Mouse (Mus musculus) thymus, postnatal 25 days (tissue): ENCODE results near the gene Pnp2.
"Not testable (repeated sequence)": the region's sequence is repeated elsewhere in the genome, so short reads cannot be mapped to it uniquely, and the experiment has no call there.

Experiments used
- DNase-seq: peaks from one replicate; pipeline ENCODE4 v3.0.0; 2022

The Pnp2 gene

DNA sequence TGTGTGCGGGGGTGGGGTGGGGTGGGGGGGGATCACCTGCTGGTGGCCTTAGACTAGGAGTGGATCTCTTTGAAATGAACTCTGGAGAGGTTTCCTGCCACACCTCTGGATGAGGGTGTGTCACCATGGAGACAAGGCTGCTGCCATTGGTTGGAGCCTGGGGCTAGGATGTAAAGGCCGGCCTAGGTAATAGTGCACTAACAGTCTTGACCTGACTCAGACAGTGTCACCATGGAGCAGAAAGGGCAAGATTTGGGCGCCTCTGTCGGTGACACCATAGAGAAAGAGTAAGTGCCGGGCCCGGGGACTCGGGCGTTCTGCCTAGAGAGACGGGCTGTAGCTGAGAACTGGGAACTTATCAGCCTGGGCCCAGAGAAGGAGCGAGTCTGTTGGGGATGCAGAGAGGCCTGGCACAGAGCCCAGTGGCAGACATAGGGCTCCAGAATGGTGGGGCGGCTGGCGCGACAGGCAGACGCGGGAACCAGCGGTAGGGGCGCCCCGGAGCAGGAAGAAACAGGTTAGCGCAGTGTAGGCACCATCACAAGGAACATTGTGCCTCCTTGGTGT lies at the start of gene Pnp2:
Gene Pnp2, plus strand, starts transcription at position 51 of the 567 bp plus-strand sequence.
- DNase-seq, result peak; percentile 73

DNA sequence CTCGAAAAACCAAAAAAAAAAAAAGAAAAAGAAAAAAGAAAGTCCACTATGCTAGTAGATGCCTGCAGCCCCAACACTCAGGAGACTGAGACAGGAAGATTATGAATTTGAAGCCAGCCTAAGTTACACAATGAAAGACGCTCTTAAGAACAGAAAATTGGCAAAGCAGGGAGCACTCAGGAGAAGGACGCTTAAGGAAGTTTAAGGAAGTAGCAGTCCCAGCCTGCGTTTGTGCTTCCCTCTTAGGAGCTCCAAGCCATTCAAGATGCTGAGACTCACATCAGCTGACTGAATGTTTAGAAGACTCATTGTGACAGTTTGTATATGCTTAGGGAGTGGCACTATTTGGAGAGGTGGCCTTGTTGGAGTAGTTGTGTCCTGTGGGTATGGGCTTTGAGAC lies 47.7 kb upstream of the Pnp2 start:
- DNase-seq, result no peak

DNA sequence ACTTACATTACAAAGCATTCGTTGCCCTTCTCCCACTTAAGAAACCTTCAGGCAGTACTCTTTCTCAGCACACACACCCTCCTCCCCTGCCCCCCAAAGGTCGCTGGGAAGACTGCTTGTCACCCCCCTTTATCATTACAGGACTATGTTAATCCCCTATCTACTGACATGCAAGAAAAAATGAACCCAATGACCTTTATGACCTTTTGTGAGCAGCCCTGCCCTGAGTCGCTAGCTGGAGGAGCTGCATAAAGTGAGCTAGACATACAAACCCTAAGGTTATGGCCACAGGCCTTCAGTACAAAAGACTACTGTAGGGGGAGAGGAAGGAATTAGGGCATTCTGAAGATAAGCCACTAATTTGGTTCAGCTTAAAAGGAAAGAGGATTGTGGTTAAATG lies 44.4 kb upstream of the Pnp2 start:
- DNase-seq, result no peak

DNA sequence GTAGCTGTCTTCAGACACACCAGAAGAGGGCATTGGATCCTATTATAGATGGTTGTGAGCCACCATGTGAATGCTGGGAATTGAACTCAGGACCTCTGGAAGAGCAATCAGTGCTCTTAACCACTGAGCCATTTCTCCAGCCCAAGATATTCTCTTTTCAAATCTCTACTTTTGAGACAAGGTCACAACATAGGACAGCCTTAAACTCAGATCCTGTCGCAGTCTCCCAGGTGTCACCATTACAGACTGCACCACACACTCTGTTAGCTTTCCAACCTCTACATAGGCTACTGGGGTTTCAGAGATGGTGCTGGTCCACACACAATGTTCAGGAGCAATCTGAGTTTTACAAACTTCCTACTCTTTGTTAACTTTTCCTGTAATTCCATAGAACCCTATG lies 32.4 kb upstream of the Pnp2 start:
- not testable (repeated sequence) for DNase-seq

DNA sequence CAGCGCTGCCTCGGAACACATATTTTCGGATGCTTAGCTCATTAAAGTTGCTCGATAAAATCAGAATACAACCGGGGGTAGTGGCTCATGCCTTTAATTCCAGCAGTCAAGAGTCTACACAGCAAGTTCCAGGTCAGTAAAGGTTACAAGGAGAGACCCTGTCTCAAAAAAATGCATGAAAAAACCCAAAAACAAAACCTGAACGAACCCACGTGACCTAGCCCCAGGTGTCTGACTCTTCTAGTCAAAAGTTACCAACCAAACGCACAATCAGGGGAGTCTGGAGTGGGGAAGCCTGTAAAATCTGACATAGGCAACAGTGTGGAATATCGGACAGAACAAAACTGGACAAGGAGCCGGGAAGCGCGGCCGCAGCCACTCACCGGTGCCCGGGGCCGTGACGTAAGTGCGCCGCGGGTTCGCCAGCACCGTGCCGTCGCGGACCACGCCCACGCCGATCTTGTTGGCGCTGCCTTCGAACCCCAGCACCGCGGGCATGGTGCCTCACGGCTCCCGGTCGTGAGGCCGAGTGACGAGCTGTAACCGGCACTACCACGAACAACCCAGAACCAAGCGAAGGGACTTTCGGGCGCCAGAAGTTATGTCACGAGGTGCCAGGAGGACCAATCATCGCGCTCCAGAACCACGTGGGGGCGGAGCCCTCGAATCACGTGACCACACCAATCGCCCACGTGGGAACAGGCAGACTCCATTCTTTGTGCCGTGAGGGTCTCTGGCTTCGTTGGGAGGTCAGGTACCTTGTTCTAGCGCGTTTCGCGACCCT lies 31.3 kb upstream of the Pnp2 start, which contains the start of the genes Osgep and Apex1:
Gene Osgep, minus strand, starts transcription at position 613 of the 784 bp plus-strand sequence.
Gene Apex1, plus strand, starts transcription at position 688 of the 784 bp plus-strand sequence.
- peak; percentile 96 for DNase-seq

DNA sequence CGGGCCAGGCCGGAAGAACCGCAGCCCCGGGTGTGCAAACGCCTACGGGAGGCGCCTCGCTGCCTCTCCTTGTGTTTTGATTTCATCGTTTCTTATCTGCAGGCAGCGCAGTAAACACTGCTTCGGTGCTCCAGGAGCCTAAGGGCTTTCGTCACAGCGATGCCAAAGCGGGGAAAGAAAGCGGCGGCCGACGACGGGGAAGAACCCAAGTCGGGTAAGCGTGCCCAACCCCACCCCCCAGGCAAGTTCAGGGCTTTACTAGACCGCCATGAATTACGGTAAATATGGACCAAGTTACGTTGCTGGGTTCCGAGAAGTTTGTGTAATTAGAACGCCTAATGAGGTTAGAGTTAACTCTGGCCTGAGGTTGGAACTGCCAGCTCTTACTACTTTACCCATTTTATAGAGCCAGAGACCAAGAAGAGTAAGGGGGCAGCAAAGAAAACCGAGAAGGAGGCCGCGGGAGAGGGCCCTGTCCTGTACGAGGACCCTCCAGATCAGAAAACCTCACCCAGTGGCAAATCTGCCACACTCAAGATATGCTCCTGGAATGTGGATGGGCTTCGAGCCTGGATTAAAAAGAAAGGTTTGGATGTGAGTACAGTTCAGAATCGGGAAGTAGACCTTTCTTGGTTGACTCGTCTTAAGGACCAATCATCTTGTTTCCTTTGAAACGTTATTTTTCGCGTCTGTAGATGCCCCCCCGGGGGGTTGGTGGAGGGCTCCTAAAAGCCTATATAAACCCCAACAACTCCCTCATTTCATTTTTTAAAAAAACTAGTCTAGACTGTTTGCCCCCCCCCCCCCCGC lies 30.5 kb upstream of the Pnp2 start:
- DNase-seq, result no peak

DNA sequence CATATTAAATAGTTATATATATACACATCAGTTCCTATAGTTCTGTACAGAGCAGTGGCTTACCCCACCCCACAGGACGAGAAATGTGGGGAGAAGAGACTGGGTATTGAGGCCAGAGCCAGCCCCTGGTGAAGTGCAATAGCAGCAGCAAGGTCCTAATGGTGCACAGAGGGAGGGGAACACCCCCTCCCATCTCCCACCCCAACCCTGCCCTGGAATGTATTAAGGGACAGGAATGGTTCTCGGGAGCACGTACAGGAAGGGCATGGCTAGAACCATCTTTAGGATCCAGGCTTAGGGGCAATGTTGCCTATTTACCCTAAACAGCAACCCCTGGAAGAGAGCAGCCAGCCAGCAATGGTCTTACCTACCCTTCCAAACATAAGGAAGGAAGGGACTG lies 28.4 kb upstream of the Pnp2 start:
- no peak for DNase-seq

DNA sequence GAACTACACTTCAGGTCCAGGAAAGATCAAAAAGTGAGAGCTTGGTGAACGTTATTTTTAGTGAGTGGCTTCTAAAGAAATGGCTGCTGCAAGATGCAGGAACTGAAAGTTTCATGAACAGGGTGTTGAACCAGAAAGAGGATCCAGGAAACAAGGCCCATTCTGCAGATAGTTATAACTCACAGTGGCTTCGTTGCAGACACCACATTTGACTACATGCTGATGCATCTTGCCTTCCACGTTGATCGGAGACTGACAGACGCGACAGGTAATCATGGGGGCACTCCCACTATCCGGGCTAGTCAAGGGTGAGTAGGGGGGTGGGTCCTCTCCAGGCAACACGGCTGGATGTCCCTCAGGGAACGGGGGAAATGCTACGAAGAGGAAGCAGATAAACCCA lies 25.8 kb upstream of the Pnp2 start:
- no peak for DNase-seq

DNA sequence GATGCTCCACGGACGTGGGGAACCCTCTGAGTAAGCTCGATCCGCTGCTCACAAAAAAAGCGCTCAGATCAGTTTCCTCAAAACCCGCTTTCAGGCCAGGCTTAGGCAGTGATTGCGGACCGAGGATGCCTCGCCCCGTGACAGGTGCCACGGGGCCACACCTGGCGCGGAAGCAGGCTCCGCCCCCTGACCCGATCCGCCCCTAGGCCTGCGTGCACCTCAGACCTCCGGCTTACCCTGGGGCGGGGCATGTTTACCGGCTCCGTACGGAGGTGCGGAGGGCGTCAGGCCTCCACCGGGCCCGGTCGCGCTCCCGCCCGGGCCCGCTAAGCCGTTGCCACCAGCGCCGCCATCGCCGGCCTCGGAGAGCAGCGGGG lies 25.4 kb upstream of the Pnp2 start:
- DNase-seq, result no peak

DNA sequence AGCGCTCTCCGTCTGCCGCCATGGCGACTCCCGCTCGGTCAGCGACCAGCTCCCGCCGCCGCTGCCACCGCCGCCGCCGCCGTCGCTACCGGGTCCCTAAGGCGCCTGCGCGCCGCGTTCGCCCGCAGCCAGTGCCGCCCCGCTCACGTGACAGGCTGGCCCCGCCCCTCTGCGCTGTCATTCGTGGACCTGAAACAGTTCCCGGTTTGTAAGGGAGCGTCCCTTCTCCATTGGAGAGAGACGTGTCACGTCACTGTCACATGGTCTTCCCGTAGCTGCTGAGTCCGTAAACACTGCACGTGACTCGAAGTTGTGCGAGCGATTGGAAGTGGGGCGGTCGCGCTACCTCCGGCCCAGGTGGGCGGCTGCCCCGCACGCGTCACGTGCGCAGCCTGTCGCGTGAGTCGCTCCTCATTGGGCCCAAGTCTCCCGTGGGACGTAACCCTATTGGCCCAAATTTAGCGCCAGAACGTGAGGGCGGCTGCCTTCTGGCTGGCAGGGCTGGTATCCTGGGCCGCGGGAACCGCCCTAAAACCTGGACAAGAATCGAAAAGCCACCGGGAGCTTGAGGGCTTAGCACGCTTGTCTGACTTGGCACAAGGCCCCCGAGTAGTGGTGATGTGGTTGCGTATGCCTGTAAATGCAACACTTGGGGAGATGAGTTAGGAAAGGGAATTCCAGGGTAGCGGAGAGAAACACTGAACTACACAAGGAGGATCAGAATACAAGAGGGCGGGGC lies 24.9 kb upstream of the Pnp2 start, which contains the start of the genes Pip4p1 and Pnp:
Gene Pip4p1, minus strand, starts transcription at position 103 of the 739 bp plus-strand sequence.
Gene Pnp, plus strand, starts transcription at position 329 of the 739 bp plus-strand sequence.
- peak; percentile 99 for DNase-seq

DNA sequence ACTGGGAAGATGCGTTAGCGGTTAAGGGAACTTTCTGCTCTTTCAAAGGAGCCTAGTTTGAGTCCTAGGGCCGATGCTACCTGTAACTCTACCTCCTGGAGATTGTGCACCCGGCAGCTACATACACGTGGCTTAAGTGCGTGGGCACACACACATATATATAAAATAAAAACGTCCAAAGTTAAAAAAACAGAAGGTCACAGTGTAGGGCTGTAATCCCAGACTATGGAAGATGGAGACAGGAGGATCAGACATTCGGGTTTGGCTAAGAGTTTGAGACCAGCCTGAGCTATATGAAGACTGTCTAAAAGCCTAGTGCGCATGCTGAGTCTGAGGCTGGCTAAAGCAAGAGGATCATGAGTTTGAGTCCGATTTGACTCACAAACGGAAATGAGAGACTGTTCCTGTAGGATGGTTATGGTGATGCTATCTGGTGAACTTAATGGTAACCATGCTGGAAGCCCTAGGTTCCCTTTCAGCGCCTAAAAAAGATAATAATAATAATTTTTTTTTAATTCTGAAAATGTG lies 24.2 kb upstream of the Pnp2 start:
- DNase-seq, result no peak

DNA sequence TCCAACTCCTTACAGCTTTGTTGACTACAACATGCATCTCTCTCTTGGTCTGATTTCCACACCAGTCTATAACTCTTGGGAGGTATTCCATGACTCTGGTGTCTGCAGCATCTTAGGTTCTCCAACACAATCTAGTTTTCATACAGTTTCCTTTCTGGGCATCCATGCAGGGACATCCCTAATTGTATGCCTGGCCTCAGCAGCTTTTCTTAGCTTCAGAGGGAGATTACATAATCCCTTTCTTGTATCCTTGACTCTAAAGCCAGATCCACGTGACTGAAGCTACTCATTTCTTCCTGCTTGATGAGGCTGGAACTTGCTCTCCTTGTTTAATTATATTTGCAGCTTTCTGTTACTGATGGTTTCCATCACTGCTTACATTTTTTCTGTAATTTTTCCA lies 19.1 kb upstream of the Pnp2 start:
- DNase-seq, result no peak

DNA sequence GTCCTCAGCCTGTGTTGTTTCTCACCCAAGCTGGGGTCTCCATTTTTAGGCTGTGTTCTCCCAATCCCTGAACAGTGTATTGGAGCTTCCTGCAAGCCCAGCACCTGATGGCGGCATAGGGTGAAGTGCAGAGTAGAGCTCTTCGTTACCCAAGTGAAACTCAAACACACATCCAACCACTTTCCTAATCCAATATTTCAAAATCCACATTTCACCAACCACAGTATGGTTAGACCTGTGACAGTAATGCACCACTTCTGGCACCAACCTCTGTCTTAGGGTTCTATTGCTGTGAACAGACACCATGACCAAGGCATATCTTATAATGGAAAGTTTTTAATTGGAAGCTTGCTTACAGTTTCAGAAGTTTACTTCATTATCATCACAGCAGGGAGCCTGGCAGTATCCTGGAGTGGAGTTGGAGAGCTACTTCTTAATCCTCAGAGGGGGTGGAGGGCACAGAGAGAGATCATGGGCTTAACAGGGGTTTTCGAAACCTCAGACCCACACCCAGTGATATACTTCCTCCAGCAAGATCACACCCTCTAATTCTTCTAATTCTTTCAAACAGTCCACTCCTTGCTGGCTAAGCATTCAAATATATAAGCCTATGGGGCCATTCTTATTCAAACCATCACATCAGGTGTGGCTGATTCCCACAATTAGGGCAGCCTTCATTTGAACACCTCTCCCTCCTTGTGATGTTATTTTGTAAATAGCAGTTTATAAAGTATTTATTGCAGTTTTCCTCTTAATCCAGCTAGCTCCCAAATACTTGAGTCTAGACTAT lies 17.5 kb upstream of the Pnp2 start:
- no peak for DNase-seq

DNA sequence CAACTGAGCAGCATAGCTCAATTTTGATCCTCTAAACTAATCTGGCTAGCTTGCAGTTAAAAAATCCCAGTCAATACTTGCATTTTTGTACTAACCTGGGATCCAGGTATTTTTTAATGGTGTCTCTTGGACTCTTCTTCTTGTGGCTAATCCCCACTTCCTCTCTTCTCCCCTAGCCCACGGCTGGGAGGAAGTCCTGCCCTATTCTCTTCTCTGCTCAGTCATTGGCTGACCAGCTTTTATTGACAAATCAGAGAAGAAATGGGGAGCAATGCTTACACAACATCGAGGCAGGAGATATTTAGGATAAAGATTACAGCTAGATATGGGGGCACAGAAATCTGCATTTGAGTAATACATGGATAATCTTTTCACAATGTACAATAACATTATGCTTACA lies 16.9 kb upstream of the Pnp2 start:
- no peak for DNase-seq

DNA sequence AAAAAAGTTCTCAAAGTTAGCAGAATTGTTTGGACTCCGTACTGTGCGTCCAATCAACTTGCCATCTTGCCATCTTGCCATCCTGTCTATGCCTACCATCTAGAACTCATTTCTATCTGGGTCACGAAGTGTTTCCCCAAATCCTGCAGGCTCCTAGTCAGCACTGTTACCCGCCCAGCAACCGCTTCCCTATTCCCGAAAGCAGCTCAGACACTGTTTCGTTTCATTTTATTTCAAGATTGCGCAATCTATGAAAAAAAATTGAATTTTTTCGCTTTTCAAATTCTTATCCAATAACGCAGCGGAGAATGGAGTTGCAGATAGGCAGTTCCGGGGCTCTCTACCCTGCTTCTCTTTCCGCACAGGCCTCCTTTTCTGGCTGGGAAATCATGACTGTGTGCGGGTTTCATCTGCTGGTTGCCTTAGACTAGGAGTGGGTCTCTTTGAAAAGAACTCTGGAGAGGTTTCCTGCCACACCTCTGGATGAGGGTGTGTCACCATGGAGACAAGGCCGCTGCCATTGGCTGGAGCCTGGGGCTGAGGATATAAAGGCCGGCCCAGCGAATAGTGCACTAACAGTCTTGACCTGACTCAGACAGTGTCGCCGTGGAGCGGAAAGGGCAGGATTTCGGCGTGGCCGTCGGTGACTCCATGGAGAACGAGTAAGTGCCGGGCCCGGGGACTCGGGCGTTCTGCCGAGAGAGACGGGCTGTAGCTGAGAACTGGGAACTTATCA lies 11.7 kb upstream of the Pnp2 start, which contains the start of gene Gm49342:
Gene Gm49342, plus strand, starts transcription at position 586 of the 736 bp plus-strand sequence.
- peak; percentile 87 for DNase-seq

DNA sequence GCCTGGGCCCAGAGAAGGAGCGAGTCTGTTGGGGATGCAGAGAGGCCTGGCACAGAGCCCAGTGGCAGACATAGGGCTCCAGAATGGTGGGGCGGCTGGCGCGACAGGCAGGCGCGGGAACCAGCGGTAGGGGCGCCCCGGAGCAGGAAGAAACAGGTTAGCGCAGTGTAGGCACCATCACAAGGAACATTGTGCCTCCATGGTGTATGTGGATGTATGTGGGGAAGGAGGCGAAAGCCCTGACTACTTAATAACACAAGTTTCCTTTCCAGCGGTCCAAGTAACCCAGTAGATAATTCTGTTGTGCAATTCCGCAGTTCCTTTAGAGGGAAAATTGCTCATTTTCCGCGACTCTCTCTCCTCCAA lies 11.1 kb upstream of the Pnp2 start:
- not testable (repeated sequence) for DNase-seq

DNA sequence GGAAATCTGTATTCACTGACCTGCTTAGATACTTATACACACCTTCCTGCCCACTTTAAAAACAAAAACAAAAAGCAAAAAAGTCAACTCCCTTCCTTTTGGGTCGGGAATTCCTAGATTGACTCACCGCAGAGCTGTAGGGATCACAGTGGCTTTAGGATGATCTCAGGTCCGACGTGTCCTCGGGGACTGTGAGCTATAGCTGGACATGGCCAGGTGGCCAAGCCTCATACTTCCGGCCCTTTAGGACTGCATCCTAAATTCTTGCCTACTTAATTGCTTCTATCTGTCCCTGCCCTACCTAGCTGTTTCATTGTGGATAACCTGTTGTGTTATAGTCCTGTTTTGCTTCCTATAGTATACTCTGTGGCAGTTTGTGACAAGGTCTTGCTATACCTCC lies 10.7 kb upstream of the Pnp2 start:
- DNase-seq, result not testable (repeated sequence)

DNA sequence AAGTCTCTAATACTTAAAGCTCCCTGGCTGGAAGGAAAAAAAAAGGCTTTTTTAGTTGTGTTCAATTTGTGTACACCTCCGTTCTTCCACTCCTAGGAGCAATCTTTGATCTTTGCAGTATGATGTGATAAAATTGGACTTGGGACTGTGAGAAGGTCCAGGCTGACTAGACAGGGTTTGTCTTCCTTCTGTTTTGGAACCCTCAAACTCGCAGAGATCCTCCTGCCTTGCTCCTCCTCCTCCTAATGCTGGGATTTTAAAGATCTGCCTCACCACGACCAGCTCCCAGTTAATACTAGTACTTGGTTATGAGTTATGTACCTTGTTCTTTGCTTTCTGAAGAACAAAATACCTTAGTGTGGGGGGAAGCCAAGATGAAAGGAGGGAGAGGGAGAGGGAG lies 10.3 kb upstream of the Pnp2 start:
- DNase-seq, result not testable (repeated sequence)

DNA sequence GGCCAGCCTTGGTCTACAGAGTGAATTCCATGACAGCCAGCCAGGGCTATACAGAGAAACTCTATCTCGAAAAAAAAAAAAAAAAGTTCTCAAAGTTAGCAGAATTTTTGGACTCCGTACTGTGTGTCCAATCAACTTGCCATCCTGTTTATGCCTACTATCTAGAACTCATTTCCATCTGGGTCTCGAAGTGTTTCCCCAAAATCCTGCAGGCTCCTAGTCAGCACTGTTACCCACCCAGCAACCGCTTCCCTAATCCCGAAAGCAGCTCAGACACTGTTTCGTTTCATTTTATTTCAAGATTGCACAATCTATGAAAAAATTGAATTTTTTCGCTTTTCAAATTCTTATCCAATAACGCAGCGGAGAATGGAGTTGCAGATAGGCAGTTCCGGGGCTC lies 305 bp upstream of the Pnp2 start:
- no peak for DNase-seq

DNA sequence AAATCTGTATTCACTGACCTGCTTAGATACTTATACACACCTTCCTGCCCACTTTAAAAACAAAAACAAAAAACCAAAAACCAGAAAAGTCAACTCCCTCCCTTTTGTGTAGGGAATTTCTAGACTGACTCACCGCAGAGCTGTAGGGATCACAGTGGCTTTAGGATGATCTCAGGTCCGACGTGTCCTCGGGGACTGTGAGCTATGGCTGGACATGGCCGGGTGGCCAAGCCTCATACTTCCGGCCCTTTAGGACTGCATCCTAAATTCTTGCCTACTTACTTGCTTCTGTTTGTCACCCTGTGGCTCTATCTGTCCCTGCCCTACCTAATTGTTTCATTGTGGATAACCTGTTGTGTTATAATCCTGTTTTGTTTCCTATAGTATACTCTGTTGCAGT lies 932 bp downstream of the Pnp2 start:
- DNase-seq, result not testable (repeated sequence)

DNA sequence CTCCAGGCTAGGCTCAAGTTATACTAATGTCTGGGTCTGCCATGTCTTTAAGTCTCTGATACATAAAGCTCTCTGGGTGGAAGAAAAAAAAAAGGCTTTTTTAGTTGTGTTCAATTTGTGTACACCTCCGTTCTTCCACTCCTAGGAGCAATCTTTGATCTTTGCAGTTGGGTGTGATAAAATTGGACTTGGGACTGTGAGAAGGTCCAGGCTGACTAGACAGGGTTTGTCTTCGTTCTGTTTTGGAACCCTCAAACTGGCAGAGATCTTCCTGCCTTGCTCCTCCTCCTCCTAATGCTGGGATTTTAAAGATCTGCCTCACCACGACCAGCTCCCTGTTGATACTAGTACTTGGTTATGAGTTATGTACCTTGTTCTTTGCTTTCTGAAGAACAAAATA lies 1.4 kb downstream of the Pnp2 start:
- not testable (repeated sequence) for DNase-seq
